Mouse (Mus musculus) embryonic facial prominence, embryonic 14.5 days (tissue): ENCODE measurements around the gene Hoxc5. TPM values are rescaled to one million over a fixed set of nuclear protein-coding genes. Genes with fewer than 3 reads are reported as not detected.
A peak's percentile ranks its signal among the peaks of the same experiment; 100 is the strongest.

ENCODE experiments used
- ATAC-seq: fragments of 200-750 bp; cut with Nextera tagmentation; 2 replicates; pipeline ENCODE4 v1.8.0; 2017; ENCODE audit warnings: low read depth, moderate number of reproducible peaks, moderate TSS enrichment
- DNase-seq: peaks from one replicate; pipeline ENCODE4 v3.0.0-alpha.2; 2015; ENCODE audit warnings: low spot score
- H3K27ac ChIP-seq: fragments of 300-500 bp; sonication (generic); replicated peaks from 2 replicates; pipeline ENCODE4 v1.5.1; 2014; ENCODE audit warnings: low read depth, mild to moderate bottlenecking, low read length, moderate library complexity
- H3K27me3 ChIP-seq: fragments of 300-500 bp; sonication (generic); replicated peaks from 2 replicates; pipeline ENCODE4 v1.6.1; 2014; ENCODE audit warnings: low read length; ENCODE audit not compliant: control insufficient read depth, insufficient read depth
- H3K36me3 ChIP-seq: fragments of 300-500 bp; sonication (generic); 2 replicates; pipeline ENCODE4 v1.6.1; 2014; ENCODE audit warnings: low read length, mixed read lengths; ENCODE audit not compliant: control insufficient read depth, insufficient read depth
- H3K4me1 ChIP-seq: fragments of 300-500 bp; sonication (generic); 2 replicates; pipeline ENCODE4 v1.6.1; 2014; ENCODE audit warnings: antibody characterized with exemption, low read length; ENCODE audit not compliant: control insufficient read depth, insufficient read depth
- H3K4me2 ChIP-seq: fragments of 300-500 bp; sonication (generic); 2 replicates; pipeline ENCODE4 v1.6.1; 2014; ENCODE audit warnings: low read depth, mild to moderate bottlenecking, low read length, moderate library complexity, mixed read lengths
- H3K4me3 ChIP-seq: fragments of 300-500 bp; sonication (generic); 2 replicates; pipeline ENCODE4 v1.5.1; 2014; ENCODE audit warnings: low read depth, mild to moderate bottlenecking, low read length
- H3K9ac ChIP-seq: fragments of 300-500 bp; sonication (generic); 2 replicates; pipeline ENCODE4 v1.6.1; 2014; ENCODE audit warnings: low read depth, mild to moderate bottlenecking, low read length, moderate library complexity, mixed read lengths
- H3K9me3 ChIP-seq: fragments of 300-500 bp; sonication (generic); 2 replicates; pipeline ENCODE4 v1.6.1; 2016; ENCODE audit warnings: low read length; ENCODE audit not compliant: control insufficient read depth
- WGBS: fragments of 180-500 bp; shearing (Covaris S2); extraction: QIAGEN DNeasy Blood & Tissue Kit; methylation state at CpG from one replicate; pipeline ENCODE4 v1.1.7; 2014; 5-methylcytosine and 5-hydroxymethylcytosine counted together
- polyA plus RNA-seq: library from polyadenylated mRNA; unstranded; fragments of >200 nt; fragmentation: Nextera tagmentation; extraction: Ambion mirVana; gene quantifications from 2 replicates; pipeline ENCODE4 v1.2.1, GENCODE M21; 2014

Gene Hoxc5
- polyA plus RNA-seq, 1 experiment from 2014 or later = 0.96 TPM

DNA sequence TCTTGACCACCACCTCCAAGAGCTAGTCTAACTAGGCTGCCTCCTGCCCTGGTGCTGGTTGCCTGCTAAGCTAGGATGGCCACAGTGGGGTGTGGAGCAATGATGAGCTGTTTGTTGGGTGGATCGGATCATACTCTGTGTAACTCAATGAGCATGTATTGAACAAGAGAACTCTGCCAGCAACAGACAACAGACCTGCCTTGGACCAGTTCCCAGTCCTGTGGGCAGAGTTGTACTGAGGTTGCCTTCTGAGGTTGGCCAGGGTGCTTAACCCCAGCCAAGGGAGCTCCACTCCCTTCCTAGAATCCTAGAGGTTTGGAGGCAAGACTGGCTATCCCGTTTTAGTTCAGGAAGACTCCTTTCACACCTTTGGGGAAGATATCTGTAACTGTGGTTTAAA, 89.2 kb downstream of the Hoxc5 start:
- 39% methylated on average over 2 of the region's 2 CpGs for WGBS
- ATAC-seq = no peak

DNA sequence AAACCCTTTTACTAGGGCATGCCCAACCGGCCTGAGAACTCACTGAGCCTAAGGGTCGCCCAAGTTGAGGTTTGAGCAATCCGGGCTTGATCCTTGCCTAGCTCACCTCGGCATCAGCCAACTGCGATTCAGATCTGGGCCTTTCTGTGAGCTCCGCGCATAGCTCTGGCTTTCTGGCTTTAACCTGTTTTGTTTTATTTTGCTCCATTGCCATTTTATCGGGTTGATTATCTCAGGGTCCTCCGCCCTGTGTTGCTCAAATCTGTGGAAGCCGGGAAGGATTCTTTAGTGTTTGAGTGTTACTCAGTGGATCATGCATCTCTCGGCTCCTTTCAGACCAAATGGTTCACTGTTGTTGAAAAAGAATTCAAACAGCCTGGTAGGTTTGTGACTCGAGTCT, 91.5 kb downstream of the Hoxc5 start:
- Histone ChIP-seq H3K4me3 (no peak overlapping the region), H3K9ac (no peak overlapping the region), H3K9me3 (no peaks in the 10 kb centered on the region), H3K36me3 (no peaks in the 10 kb centered on the region), H3K27me3 (peaks cover 97% of the 10 kb centered on the region), H3K4me2 (no peak overlapping the region; the same call in 1 of the 2 replicates), H3K27ac (no peak overlapping the region), H3K4me1 (no peaks in the 10 kb centered on the region)
- DNase-seq (no peak), ATAC-seq (no peak)
- WGBS = 8% methylated on average over 12 of the region's 12 CpGs

More for the DNA sequence above, 89.2 kb downstream of the Hoxc5 start:
- Histone ChIP-seq H3K9me3 (no peaks in the 10 kb centered on the region), H3K27me3 (peaks cover 94% of the 10 kb centered on the region), H3K36me3 (no peaks in the 10 kb centered on the region), H3K9ac (no peak overlapping the region), H3K4me3 (no peak overlapping the region), H3K4me1 (no peaks in the 10 kb centered on the region), H3K27ac (no peak overlapping the region), H3K4me2 (no peak overlapping the region)
- DNase-seq = no peak

DNA sequence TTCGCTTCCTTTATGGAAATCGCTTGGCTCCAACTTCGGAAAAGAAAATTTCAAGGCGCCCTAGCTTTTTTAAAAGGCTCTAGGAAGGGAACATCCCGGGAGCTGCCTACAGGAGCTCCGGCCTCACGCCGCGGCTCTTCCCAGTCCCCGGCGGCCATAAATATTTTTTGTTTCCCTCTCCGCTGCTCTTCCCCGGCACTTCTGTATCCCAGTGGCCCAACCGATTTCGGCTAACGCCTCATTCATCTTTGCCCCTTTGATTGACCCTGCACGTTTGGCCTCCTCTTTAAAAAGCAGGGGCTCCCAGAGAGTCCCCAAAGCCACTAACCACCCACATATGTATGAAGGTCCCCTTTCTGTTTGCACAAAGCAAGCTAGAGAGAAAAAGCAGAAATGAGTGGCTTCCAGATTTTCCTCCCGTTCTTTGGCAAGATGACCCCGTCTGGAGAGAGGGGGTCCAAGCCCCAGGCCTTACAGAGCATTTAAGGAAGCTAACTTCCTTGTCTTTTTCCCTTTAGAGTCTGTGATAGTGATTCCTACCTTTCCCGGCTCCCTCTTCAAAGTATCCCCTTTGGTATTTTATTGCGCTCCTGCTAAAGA, 92.2 kb downstream of the Hoxc5 start:
- ATAC-seq (no peak), DNase-seq (no peak)
- no peak overlapping the region for H3K4me3 ChIP-seq
- H3K9me3 ChIP-seq = no peaks in the 10 kb centered on the region
- WGBS = 4% methylated on average over 21 of the region's 21 CpGs
- H3K4me1 ChIP-seq = no peaks in the 10 kb centered on the region
- H3K9ac ChIP-seq = no peak overlapping the region; the same call in 1 of the 2 replicates
- no peaks in the 10 kb centered on the region for H3K36me3 ChIP-seq
- H3K27ac ChIP-seq = no peak overlapping the region
- H3K27me3 ChIP-seq = peaks cover 97% of the 10 kb centered on the region
- no peak overlapping the region for H3K4me2 ChIP-seq

DNA sequence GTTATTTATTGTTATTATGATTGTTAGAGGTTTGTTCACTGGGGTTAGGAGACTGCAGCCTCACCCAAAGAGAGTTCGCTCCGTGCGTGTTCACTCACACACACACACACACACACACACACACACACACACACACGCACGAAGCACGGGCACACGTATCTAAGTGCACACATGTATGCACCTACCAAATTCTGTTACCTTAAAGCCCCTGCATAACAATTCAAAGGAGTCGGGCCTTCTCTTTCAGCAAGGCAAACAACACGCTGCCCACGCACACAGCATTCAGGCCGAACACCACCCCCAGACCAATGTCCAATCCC, 92.7 kb downstream of the Hoxc5 start:
- H3K9ac ChIP-seq = no peak overlapping the region
- H3K9me3 ChIP-seq = no peaks in the 10 kb centered on the region
- ATAC-seq (no peak), DNase-seq (no peak)
- WGBS = 10% methylated on average over 11 of the region's 11 CpGs
- peaks cover 96% of the 10 kb centered on the region for H3K27me3 ChIP-seq
- H3K27ac ChIP-seq = no peak overlapping the region
- H3K4me2 ChIP-seq = no peak overlapping the region
- no peak overlapping the region for H3K4me3 ChIP-seq
- H3K4me1 ChIP-seq = no peaks in the 10 kb centered on the region
- no peaks in the 10 kb centered on the region for H3K36me3 ChIP-seq

DNA sequence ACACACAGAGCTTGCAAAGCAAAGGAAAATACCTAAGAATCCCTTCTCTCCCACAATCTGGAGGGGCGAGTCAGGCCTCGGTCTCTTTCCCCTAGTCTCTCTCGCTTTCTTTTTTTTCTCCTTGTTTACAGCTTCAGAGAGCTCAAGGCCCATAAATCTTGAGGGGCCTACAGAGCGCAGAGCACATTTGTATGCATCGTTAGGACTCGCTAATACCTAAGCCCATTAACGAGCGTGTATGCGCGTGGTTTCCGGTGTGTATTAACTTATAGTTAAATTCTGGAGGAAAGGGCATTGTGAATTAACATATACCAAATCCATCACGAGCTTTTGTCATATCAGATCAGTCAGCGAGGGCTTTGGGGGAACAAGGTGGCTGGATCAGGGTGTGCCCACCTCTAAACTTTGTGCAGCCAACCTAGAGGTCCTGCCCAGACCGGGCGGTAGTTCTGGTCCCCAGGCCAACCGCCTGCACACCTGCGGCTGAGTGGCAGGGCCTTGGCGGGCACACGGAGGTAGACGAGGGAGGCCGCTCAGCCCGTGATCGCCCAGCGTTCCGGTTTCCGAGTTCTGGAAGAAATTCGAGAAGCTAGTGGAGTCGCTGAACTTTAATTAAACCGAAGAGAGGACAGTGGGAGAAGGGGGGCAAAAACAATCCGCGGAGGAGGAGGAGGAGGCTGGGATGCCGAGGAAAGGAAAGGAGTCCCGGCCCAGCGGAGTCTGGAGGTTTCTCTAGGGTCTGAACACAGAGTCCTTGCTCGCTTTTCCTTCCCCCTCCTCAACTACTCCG, 93.3 kb downstream of the Hoxc5 start:
- H3K27ac ChIP-seq = no peak overlapping the region
- peaks cover 95% of the 10 kb centered on the region for H3K27me3 ChIP-seq
- H3K9me3 ChIP-seq = no peaks in the 10 kb centered on the region
- no peaks in the 10 kb centered on the region for H3K4me1 ChIP-seq
- peak overlapping the region; percentile 5; the same call in 1 of the 2 replicates for H3K4me2 ChIP-seq
- DNase-seq (no peak), ATAC-seq (no peak; the same call in 1 of the 2 replicates)
- H3K9ac ChIP-seq = no peak overlapping the region
- peak overlapping the region; percentile 10; the same call in 1 of the 2 replicates for H3K4me3 ChIP-seq
- no peaks in the 10 kb centered on the region for H3K36me3 ChIP-seq
- 7% methylated on average over 36 of the region's 36 CpGs for WGBS

DNA sequence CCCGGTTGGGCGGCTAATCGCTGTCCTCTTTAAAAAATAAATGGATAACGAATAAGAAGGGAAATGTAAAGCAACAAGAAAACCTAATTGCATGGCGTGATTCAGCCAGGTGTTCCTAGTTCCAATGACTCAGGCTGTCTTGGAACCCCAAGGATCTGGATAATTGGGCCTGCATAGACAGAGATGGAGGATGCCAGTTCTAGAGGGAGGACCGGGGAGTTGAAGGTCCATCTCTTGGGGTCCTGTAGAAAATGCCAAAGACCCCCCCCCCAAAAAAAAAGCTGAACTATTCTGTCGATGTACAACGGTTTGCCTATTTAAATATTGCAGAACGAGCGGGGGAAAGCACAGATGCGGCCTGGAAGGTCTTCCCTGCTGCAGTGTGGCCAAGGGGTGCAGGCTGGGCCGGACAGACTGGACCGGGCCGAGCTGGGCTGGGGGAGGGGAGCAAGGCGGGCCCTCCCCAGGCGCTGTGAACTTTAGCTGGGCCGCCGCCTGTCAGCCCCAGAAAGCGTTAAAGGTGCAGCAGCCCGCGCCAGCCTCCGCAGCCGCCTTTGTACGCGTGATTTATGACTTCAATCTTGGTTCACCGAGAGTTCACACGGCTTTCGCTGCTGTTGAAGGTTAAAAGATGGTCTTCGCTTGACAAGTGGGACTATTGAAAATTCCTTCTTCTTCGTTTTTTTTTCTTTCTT, 94.0 kb downstream of the Hoxc5 start:
- Histone ChIP-seq H3K27me3 (peaks cover 95% of the 10 kb centered on the region), H3K4me3 (peak overlapping the region; percentile 10; the same call in 1 of the 2 replicates), H3K9me3 (no peaks in the 10 kb centered on the region), H3K9ac (no peak overlapping the region), H3K27ac (no peak overlapping the region), H3K4me2 (peak overlapping the region; percentile 5; the same call in 1 of the 2 replicates), H3K36me3 (no peaks in the 10 kb centered on the region), H3K4me1 (no peaks in the 10 kb centered on the region)
- ATAC-seq (no peak), DNase-seq (no peak)
- WGBS = 2% methylated on average over 28 of the region's 30 CpGs

DNA sequence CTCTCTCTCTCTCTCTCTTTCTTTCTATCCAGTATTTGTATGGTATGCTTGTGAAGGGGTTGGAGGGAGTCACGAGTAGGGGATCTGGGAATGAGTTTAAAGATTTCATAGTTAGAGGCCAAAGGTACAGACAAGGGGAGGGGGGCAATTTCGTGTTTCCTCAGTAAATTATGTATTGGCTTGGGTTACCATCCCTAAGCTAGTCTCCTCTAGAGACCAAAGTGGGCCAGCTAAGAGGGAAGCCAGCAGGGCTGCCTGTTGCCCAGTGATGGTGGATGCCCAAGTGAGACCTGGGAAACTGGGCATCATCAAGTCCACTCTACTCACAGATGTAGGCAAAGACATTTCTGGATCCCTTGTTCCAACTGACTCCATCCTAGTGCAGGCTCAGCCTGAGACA, 94.7 kb downstream of the Hoxc5 start:
- peaks cover 95% of the 10 kb centered on the region for H3K27me3 ChIP-seq
- DNase-seq (no peak), ATAC-seq (no peak)
- no peaks in the 10 kb centered on the region for H3K9me3 ChIP-seq
- no peaks in the 10 kb centered on the region for H3K4me1 ChIP-seq
- H3K36me3 ChIP-seq = no peaks in the 10 kb centered on the region
- no peak overlapping the region for H3K9ac ChIP-seq
- no peak overlapping the region for H3K4me2 ChIP-seq
- no peak overlapping the region for H3K4me3 ChIP-seq
- 5% methylated on average over 2 of the region's 2 CpGs for WGBS
- no peak overlapping the region for H3K27ac ChIP-seq

DNA sequence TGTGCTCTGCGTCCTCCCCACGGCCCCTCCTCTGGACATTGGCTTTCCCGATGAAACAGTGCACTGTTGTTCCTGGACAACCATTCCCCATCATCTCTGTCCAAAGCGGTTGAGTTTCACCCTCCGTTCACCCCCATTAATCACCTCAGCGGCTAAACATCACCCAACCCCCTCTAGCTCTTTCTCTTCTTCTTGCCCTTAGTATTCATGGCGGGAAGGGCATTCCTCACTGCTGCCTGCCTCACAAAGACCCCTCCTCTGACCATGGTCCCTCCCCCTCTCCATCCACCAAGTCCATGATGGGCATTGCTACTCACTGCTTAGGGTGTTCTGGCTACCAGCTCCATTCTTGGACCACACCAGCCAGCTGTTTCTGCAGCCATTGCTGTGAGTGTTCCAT, 98.4 kb downstream of the Hoxc5 start:
- WGBS = 40% methylated on average over 7 of the region's 7 CpGs
- no peak overlapping the region for H3K9ac ChIP-seq
- DNase-seq (no peak), ATAC-seq (no peak)
- no peaks in the 10 kb centered on the region for H3K9me3 ChIP-seq
- H3K4me2 ChIP-seq = no peak overlapping the region
- H3K4me3 ChIP-seq = no peak overlapping the region
- H3K4me1 ChIP-seq = no peaks in the 10 kb centered on the region
- H3K27ac ChIP-seq = no peak overlapping the region
- H3K36me3 ChIP-seq = no peaks in the 10 kb centered on the region
- H3K27me3 ChIP-seq = peaks cover 98% of the 10 kb centered on the region
